Comparison of ENCODE assay signal across 11 mouse cellular contexts in the genomic region with DNA sequence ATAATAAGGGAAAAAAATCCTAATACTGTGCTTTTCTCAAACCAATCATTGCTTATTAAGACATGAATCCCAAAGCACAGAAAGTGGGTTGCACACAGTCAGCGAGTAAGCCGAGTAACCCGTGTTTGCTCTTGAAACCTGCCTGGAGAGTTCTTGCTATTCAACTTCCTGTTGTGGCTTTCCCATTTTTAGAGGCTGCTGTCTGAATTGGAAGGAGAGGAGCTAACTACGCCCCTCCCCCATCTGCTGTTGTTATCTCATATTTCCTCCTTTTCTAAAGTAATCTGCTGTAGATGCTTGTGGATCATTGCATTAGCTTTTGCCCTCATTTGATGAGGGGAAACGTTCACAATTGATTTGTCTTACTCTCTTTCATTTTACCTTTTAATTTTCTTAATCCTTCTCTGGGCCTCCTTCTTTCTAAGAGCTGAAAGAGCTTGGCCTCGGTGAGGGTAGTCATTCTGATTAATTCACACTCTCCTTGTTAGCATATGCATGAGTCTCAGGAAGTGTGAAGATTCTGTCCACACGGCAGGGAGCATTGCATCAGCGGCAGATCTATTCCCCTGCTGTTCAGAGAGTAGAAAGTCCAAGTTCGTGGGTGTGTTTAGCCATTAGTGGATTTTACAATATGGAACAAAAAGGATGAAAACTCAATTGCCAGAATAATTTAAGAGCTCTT.
DNase-seq lines count a peak whose midpoint lies in the region; ATAC-seq and TF ChIP-seq lines count a peak whose summit lies in the region.
"Had no signal": no experiment of that assay in that cellular context is flagged by ENCODE, and none has a peak within 500 bp of the region (broad histone marks: within the 10 kb centered on the region; RNA-seq: fewer than 3 reads in every experiment).

No protein-coding gene starts in this region.

- H3K27ac ChIP-seq in intestine, embryonic 15.5 days, result no peak overlapping the region
- H3K27ac ChIP-seq in intestine, postnatal 0 days (ENCODE audit: low read depth, low read length), result no peak overlapping the region
- no peak overlapping the region for H3K27ac ChIP-seq in embryonic facial prominence, embryonic 14.5 days (replicated peaks; ENCODE audit: low read depth, low read length)
- no peak overlapping the region for H3K27ac ChIP-seq in neural tube, embryonic 12.5 days
- H3K27ac ChIP-seq: macrophage had no signal

- intact Hi-C loops in gastrocnemius, postnatal 36 days (cut with DNase I), result no loop called here

- no peak for TF ChIP-seq CTCF in intestine, postnatal 0 days (IDR thresholded peaks at IDR 0.05; ENCODE audit: low read depth)

- no peak overlapping the region for H3K9ac ChIP-seq in intestine, embryonic 15.5 days
- no peak overlapping the region for H3K9ac ChIP-seq in intestine, postnatal 0 days (ENCODE audit: low read depth, low read length)
- H3K9ac ChIP-seq in embryonic facial prominence, embryonic 14.5 days (ENCODE audit: low read depth, low read length), result no peak overlapping the region
- H3K9ac ChIP-seq in neural tube, embryonic 12.5 days, result no peak overlapping the region

- peak; percentile 27 for DNase-seq in embryonic facial prominence, embryonic 14.5 days (ENCODE audit: low spot score)
- peak; percentile 22 for DNase-seq in layer of hippocampus, adult 9-10 months (ENCODE audit: low spot score)
- no peak for DNase-seq in heart, adult 18-20 months
- DNase-seq in thymus, postnatal 10 days (ENCODE audit: low spot score in 2 of 2), result no peak
- no peak for DNase-seq in gastrocnemius, postnatal 36 days
- DNase-seq: thymus, adult 2 months had no signal

- H3K36me3 ChIP-seq in intestine, embryonic 15.5 days, result no peaks in the 10 kb centered on the region
- H3K36me3 ChIP-seq in intestine, postnatal 0 days (ENCODE audit: control insufficient read depth, insufficient read depth), result no peaks in the 10 kb centered on the region
- no peaks in the 10 kb centered on the region for H3K36me3 ChIP-seq in embryonic facial prominence, embryonic 14.5 days (ENCODE audit: control insufficient read depth, insufficient read depth, low read length)
- no peaks in the 10 kb centered on the region for H3K36me3 ChIP-seq in neural tube, embryonic 12.5 days

- no peaks in the 10 kb centered on the region for H3K4me1 ChIP-seq in intestine, embryonic 15.5 days (replicated peaks)
- H3K4me1 ChIP-seq in intestine, postnatal 0 days (replicated peaks; ENCODE audit: control insufficient read depth, insufficient read depth, low read length), result no peaks in the 10 kb centered on the region
- H3K4me1 ChIP-seq in embryonic facial prominence, embryonic 14.5 days (ENCODE audit: control insufficient read depth, insufficient read depth, low read length), result no peaks in the 10 kb centered on the region
- peaks cover 5% of the 10 kb centered on the region for H3K4me1 ChIP-seq in neural tube, embryonic 12.5 days

- no peak overlapping the region for H3K4me2 ChIP-seq in intestine, embryonic 15.5 days (replicated peaks)
- H3K4me2 ChIP-seq in intestine, postnatal 0 days (replicated peaks; ENCODE audit: low read depth), result no peak overlapping the region
- H3K4me2 ChIP-seq in embryonic facial prominence, embryonic 14.5 days (ENCODE audit: low read depth, low read length), result no peak overlapping the region
- H3K4me2 ChIP-seq in neural tube, embryonic 12.5 days (replicated peaks), result no peak overlapping the region

- H3K9me3 ChIP-seq in intestine, embryonic 15.5 days, result no peaks in the 10 kb centered on the region
- H3K9me3 ChIP-seq in intestine, postnatal 0 days (ENCODE audit: control insufficient read depth), result no peaks in the 10 kb centered on the region
- H3K9me3 ChIP-seq in embryonic facial prominence, embryonic 14.5 days (ENCODE audit: control insufficient read depth, low read length), result no peaks in the 10 kb centered on the region
- no peaks in the 10 kb centered on the region for H3K9me3 ChIP-seq in neural tube, embryonic 12.5 days

- no peak overlapping the region for H3K4me3 ChIP-seq in intestine, embryonic 15.5 days (replicated peaks)
- H3K4me3 ChIP-seq in intestine, postnatal 0 days (ENCODE audit: low read depth, low read length), result no peak overlapping the region
- no peak overlapping the region for H3K4me3 ChIP-seq in embryonic facial prominence, embryonic 14.5 days (ENCODE audit: low read depth, low read length)
- H3K4me3 ChIP-seq in neural tube, embryonic 12.5 days, result no peak overlapping the region

- 37% methylated on average over 9 of the region's 9 CpGs for WGBS in intestine, embryonic 15.5 days
- WGBS in intestine, postnatal 0 days, result 27% methylated on average over 9 of the region's 9 CpGs
- 30% methylated on average over 9 of the region's 9 CpGs for WGBS in embryonic facial prominence, embryonic 14.5 days
- 19% methylated on average over 9 of the region's 9 CpGs for WGBS in neural tube, embryonic 12.5 days

- H3K27me3 ChIP-seq in intestine, embryonic 15.5 days (replicated peaks), result no peaks in the 10 kb centered on the region
- H3K27me3 ChIP-seq in intestine, postnatal 0 days (replicated peaks; ENCODE audit: control insufficient read depth, insufficient read depth, low read length), result no peaks in the 10 kb centered on the region
- H3K27me3 ChIP-seq in embryonic facial prominence, embryonic 14.5 days (replicated peaks; ENCODE audit: control insufficient read depth, insufficient read depth, low read length), result no peaks in the 10 kb centered on the region
- H3K27me3 ChIP-seq in neural tube, embryonic 12.5 days (replicated peaks), result no peaks in the 10 kb centered on the region

- 0 out of 2 replicates have a peak, but pooled peaks have one; percentile 45 for ATAC-seq in intestine, embryonic 15.5 days
- ATAC-seq in intestine, postnatal 0 days, result no peak
- ATAC-seq in embryonic facial prominence, embryonic 14.5 days (ENCODE audit: low read depth), result no peak
- ATAC-seq in neural tube, embryonic 12.5 days (ENCODE audit: low FRiP score, low read depth), result peak; percentile 79
- ATAC-seq: inflammation-experienced regulatory T-cells, adult 6 months had no signal

Comparison
In these comparisons a context has a peak if more than half of its experiments do, and no peak if none do; other contexts are left out.
1. ATAC-seq: peak in intestine, embryonic 15.5 days (single experiment) and neural tube, embryonic 12.5 days (single experiment); none in intestine, postnatal 0 days (single experiment) and embryonic facial prominence, embryonic 14.5 days (single experiment).
2. DNase-seq: peak in embryonic facial prominence, embryonic 14.5 days (single experiment) and layer of hippocampus, adult 9-10 months (single experiment); none in heart, adult 18-20 months (0 of 2), thymus, postnatal 10 days (0 of 2) and gastrocnemius, postnatal 36 days (0 of 2).